Mouse (Mus musculus): ENCODE results near the gene B3gnt8.

Gene B3gnt8

GRCm38 (mm10) chr7:25619722-25619991 is 6.8 kb upstream of the B3gnt8 start:
- no peak for DNase-seq

- no peak for DNase-seq
Measured at GRCm38 (mm10) chr7:25620101-25620500, 6.4 kb upstream of the B3gnt8 start.

- no peak for DNase-seq
Measured at GRCm38 (mm10) chr7:25620751-25621150, 5.7 kb upstream of the B3gnt8 start.

- no peak for DNase-seq
Measured at GRCm38 (mm10) chr7:25623857-25624370, 2.5 kb upstream of the B3gnt8 start.

GRCm38 (mm10) chr7:25624851-25625250 is 1.6 kb upstream of the B3gnt8 start:
- DNase-seq: no peak

- peak; percentile 37 for DNase-seq
Measured at GRCm38 (mm10) chr7:25625594-25626250, 732 bp upstream of the B3gnt8 start.

- DNase-seq: peak; percentile 85
Measured at GRCm38 (mm10) chr7:25627431-25628322, 1.2 kb downstream of the B3gnt8 start.

GRCm38 (mm10) chr7:25628323-25628620 is 1.8 kb downstream of the B3gnt8 start:
- DNase-seq: no peak

- no peak for DNase-seq
Measured at GRCm38 (mm10) chr7:25632679-25633078, 6.2 kb downstream of the B3gnt8 start.

GRCm38 (mm10) chr7:25636373-25636772 is 9.9 kb downstream of the B3gnt8 start:
- DNase-seq: no peak

- DNase-seq: no peak
Measured at GRCm38 (mm10) chr7:25637099-25637498, 10.6 kb downstream of the B3gnt8 start.

GRCm38 (mm10) chr7:25639754-25640153 is 13.3 kb downstream of the B3gnt8 start:
- no peak for DNase-seq

- DNase-seq: no peak
Measured at GRCm38 (mm10) chr7:25644136-25644535, 17.7 kb downstream of the B3gnt8 start.

- DNase-seq: no peak
Measured at GRCm38 (mm10) chr7:25644631-25645030, 18.2 kb downstream of the B3gnt8 start.

- no peak for DNase-seq
Measured at GRCm38 (mm10) chr7:25645074-25645473, 18.6 kb downstream of the B3gnt8 start.

- peak; percentile 27 for DNase-seq
Measured at GRCm38 (mm10) chr7:25647574-25648123, 21.2 kb downstream of the B3gnt8 start.

GRCm38 (mm10) chr7:25649839-25650238 is 23.4 kb downstream of the B3gnt8 start:
- no peak for DNase-seq

GRCm38 (mm10) chr7:25651281-25651680 is 24.8 kb downstream of the B3gnt8 start:
- peak; percentile 31 for DNase-seq

GRCm38 (mm10) chr7:25652244-25652759 is 25.8 kb downstream of the B3gnt8 start:
- DNase-seq: no peak

- DNase-seq: no peak
Measured at GRCm38 (mm10) chr7:25655601-25656428, 29.4 kb downstream of the B3gnt8 start.

GRCm38 (mm10) chr7:25657785-25658184 is 31.3 kb downstream of the B3gnt8 start:
- DNase-seq: no peak

- DNase-seq: peak; percentile 98
Measured at GRCm38 (mm10) chr7:25658657-25659472, 32.4 kb downstream of the B3gnt8 start, which contains the start of the genes Bckdha and Exosc5. TSS of gene Bckdha (minus strand) at chr7:25658981. TSS of gene Exosc5 (plus strand) at chr7:25659164.
